Mouse (Mus musculus) liver, postnatal 0 days (tissue): Measurements from ENCODE around the gene Rps15.

Experiments
- CTCF ChIP-seq: sonication (generic); IDR thresholded peaks from 2 replicates; pipeline ENCODE4 v1.5.1; 2016; ENCODE audit warnings: antibody characterized with exemption, low read depth
- EP300 ChIP-seq: IDR thresholded peaks from 2 replicates; pipeline ENCODE4 v1.6.1; 2016; ENCODE audit warnings: antibody characterized with exemption, low read depth, mild to moderate bottlenecking

DNA sequence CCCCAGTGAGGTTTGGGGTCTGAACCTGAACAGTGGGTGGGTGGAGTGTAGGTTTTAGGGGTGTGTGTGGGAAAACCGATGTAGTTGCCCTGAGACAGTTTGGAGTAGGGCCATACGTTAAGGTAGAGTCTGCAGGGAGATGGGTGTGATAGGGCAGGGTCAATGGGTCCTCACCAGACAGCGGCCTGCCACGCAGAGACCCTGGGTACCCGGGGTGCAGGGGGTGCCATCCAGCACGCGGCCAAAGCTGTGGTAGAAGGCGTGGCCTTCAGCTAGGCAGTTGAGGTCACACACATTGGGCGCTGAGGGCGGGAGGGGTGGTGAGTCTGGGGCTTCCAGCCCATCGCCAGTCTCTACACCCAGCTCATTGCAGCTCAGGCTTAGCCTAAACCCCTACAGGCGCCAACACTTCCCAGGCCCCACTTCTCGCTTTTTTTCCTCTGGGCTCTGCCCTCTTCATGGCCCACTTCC is 51.2 kb downstream of the Rps15 start:
- TF ChIP-seq EP300 (no peak), CTCF (no peak)
